Mouse (Mus musculus) spleen, adult 12 weeks (tissue): ENCODE data around the gene Sars2.
A peak's percentile ranks its signal among the peaks of the same experiment; 100 is the strongest.

Experiments
- DNase-seq: peaks from one replicate; pipeline ENCODE4 v3.0.0; 2022; ENCODE audit warnings: low spot score

Sars2 gene

GRCm38 (mm10) chr7:28727649-28728340 lies 14.0 kb upstream of the Sars2 start:
- no peak for DNase-seq

DNA sequence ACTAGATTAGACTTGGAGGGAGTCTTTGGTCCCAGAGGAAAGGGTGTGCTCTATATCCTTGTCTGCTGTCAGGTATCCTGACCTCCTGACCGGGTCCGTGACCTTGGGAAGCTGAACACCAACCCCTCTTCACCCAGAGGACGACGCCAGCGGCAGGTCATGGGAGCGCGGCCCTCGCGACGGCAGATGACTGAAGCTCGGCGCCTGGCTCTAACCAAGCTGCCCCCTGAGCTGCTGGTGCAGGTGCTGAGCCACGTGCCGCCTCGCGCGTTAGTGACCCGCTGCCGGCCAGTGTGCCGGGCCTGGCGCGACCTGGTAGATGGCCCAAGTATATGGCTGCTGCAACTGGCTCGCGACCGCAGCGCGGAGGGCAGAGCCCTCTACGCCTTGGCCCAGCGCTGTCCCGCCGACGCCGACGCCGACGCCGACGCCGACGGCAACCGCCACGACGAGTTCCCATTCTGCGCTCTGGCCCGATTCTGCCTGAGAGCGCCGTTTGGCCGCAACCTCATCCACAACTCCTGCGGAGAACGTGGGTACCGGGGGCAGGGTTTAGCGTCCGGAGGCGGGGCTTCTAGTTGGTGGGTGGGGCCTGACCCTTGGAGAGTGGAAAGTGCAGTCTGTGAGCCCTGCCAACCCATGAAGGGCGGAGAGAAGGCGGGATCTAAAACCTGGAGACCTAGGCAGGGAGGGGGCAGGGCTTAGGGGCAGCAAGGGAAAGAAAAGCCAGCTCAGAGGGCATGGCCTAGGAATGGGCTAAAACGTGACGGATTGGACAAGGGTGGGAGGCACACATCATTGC lies 9.2 kb upstream of the Sars2 start:
- DNase-seq: peak; percentile 58

DNA sequence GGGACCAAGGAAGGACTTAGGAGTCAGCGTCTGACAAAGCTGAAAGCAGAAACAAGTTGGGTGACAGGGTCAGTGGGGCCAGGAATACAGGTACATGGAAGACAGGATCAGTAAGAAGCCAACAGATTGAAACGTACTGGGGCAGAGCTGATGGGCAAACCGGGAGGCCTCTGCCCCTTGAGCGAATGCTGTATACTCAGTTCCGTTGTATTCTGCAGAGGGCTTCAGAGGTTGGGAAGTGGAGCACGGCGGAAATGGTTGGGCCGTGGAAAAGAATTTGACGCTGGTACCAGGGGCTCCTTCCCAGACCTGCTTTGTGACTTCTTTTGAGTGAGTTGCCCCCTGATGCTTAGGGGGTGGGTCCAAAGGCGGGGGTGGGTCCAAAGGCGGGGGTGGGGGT lies 8.6 kb upstream of the Sars2 start:
- DNase-seq: no peak

DNA sequence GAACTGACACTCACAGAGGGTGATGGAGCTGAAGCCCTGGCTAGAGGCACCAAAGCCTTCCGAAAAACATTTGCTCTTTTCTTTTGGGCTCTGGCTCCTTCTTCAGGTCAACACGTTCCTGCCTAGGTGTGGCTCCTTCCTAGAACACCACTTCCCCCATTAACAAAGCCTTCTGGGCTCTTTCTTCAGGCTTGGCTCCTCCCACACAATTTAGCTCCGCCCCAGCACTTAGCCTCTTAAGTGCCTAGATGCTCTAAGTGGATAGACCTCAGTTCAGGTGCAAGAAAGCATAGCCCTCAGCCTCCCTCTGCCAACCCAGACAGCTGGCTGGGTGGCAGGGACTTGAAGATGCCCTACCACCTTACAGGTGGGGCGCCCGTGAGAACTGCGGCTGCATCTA lies 6.1 kb upstream of the Sars2 start:
- no peak for DNase-seq

- DNase-seq: no peak
Measured at GRCm38 (mm10) chr7:28739829-28740228, 2.0 kb upstream of the Sars2 start.

DNA sequence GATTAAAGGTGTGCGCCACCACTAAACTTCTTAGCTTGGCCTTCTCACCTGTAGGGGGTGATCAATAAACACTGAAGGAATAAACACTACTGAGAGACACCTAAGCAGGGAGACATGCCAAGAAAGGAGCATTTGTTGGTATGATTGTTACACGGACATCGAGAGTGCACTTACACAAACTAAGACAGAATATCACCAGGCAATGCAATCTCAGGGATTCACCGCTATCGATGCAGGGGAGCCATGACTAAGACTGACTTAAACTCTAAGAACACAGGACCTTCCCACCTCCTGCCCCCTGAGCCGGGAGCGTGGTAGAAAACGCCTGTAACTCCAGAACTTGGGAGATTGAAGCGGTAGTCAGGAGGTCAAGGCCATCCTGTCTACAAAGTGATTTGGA lies 843 bp upstream of the Sars2 start:
- no peak for DNase-seq

GRCm38 (mm10) chr7:28741368-28741708 lies 454 bp upstream of the Sars2 start:
- DNase-seq: no peak

DNA sequence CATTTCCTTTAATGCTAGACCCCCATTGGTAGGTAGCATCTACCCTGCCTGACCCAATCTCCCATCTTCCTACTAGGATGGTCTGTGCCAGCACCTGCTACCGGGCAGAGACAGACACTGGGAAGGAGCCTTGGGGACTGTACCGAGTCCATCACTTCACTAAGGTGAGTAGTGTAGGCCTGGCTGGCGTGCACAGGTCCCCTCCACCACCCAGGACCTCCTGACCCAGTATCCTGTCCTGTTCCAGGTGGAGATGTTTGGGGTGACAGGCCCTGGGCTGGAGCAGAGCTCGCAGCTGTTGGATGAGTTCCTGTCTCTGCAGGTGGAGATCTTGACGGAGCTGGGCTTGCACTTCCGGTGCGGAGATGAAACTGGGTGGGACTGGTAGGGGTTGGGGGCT lies 8.1 kb downstream of the Sars2 start:
- DNase-seq: no peak

DNA sequence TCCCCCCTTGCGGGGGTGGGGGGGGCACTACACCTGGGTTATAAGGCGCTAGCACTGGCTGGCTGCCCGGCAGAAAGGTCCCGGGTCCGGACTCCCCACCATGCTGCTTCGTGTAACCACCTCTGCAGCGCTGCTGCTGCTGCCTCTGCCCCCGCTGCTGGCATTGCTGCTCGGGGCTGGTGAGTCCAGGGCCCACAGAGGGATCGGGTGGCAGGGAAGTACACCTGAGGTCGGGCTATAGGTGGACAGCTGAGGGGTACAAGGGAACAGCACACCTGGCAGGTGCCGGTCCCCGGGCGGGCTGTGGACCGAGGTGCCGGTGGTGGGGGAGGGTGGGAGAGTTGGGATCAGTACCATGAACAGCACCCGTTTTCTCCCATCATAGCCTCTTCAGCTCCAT lies 14.3 kb downstream of the Sars2 start, which contains the start of gene Ccer2:
Gene Ccer2, plus strand, starts transcription at position 96 of the 400 bp plus-strand sequence.
- no peak for DNase-seq

DNA sequence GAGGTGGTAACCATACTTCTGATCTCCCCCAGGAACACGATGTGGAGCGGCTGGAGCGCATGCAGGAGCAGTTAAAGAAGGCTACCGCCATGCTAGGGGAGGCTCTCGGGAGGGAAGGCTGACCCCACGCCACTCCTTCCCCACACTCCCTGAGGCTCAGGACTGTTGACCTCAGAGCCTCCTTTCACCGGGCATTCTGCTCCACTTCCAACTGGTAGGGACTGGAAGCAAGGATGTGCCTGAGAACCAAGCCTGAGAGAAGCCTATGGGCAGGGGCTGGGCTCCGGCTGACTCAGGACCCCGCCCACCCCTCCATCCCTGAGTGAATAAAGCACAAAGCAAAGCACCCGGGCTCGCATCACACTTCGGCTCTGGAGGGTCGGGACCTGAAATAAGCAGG lies 16.8 kb downstream of the Sars2 start:
- DNase-seq: no peak

DNA sequence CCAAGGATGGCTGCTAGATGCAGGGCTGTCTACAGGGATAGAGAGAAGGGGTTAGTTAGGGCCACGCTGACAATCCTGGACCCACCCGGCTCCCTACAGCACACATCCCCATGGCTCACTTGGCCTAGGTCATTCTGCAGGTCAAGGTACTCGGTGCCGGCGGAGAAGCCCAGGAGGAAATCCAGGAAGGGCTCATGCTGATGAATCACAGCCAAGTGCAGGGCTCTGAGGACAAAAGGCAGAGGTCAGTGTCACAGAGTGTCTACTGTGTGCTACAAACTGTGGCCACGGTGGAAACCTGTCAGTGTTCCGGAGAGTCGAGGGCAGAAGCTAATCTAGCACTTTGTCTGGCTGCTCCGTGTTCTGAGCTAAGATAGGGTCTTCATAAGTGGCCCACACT lies 20.1 kb downstream of the Sars2 start:
- no peak for DNase-seq

- no peak for DNase-seq
Measured at GRCm38 (mm10) chr7:28765211-28765610, 23.4 kb downstream of the Sars2 start.

- peak; percentile 96 for DNase-seq
Measured at GRCm38 (mm10) chr7:28766173-28766879, 24.5 kb downstream of the Sars2 start, which contains the start of gene Sirt2. Gene Sirt2 (plus strand): TSS chr7:28766735.

DNA sequence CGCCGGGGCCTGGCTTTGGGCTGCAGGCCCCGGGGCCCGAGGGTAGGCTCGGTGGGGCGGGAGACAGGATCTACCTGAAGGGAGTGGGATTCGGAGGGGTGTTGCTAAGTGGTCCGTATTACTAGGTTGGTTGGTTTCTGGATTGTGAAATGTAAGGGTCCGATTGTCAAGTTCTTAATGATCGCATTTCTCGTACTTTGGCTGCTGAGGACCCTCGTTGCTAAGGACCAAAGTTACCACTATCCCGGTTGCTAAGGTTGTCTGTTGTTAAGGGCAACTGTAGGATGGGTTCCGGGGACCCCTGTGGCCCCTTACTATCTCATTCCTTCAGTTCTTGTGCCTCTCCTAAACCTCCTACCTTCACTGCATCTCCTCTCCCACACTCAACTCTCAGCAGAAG lies 25.1 kb downstream of the Sars2 start:
- DNase-seq: no peak

DNA sequence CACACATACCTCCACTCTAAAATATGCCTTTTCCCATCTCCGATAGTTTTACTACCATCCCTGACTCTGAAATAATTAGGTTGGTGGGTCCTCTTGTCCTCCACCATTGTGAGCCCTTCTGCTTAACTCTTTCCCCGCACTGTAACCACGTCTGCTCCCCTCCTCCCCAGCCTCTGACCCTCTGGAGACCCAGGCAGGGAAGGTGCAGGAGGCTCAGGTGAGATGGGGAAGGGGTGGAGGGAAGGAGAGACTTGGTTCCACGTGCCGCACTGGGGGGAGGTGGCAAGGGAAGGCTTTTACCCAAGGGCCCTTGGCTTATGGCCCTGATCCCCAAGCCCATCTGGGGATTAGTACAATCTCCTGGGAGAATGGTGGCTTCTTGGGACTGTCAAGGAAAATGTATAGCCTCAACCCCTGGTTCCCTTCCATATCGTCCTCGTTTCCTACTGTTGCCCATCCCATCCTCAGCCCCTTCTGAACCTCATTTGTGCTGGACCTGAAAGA lies 25.7 kb downstream of the Sars2 start, which contains the start of gene Nfkbib:
Gene Nfkbib, minus strand, starts transcription at position 51 of the 504 bp plus-strand sequence.
- DNase-seq: no peak

DNA sequence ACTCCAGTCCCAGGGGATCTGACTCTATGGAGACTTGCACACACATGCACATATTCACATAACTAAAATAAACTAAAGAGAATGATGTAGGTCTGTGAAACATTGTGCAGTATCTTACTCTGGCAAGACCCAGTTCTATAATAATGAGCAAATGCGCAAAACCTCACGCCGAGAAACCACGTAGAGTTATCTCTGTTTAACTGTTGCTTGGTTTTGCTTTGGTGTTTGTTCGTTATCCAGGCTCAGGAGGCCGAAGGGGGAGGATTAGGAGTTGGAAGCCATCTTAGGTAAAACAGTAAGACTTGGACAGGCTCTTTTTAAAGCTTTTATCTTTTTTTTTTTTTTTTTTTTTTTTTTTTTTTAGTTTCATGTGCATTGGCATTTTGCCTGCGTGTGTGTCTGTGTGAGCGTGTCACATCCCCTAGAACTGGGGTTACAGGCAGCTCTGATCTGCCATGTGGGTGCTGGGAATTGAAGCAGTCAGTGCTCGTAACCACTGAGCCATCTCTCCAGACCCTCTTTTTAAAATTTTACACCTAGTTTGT lies 27.7 kb downstream of the Sars2 start:
- no peak for DNase-seq

GRCm38 (mm10) chr7:28770309-28770708 lies 28.5 kb downstream of the Sars2 start:
- DNase-seq: no peak

GRCm38 (mm10) chr7:28771867-28772266 lies 30.1 kb downstream of the Sars2 start:
- no peak for DNase-seq

GRCm38 (mm10) chr7:28773163-28773562 lies 31.4 kb downstream of the Sars2 start:
- no peak for DNase-seq

- no peak for DNase-seq
Measured at GRCm38 (mm10) chr7:28774164-28774563, 32.4 kb downstream of the Sars2 start.

DNA sequence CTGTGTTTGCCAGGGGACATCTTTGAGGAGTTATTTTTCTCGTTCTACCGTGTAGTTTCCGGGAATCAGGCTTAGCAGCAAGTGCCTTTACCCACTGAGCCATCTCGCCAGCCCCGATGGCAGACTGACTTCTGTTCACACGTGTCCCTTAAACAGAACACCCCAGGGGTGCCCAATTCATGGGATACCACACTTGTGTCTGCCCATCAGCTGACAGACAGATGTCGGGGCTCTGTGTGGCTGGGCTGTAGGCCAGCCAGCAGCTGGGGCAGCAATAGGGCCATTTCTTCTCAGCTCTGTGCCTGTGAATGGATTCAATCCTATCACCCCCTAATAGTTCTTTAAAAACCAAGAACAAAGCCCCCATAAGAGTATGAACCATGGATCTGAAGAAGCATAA lies 33.3 kb downstream of the Sars2 start:
- no peak for DNase-seq

GRCm38 (mm10) chr7:28778825-28779224 lies 37.0 kb downstream of the Sars2 start:
- DNase-seq: no peak
